Mouse (Mus musculus) gastrocnemius, postnatal 36 days (tissue): ENCODE measurements around the gene Sema3g. TPM values are rescaled to one million over a fixed set of nuclear protein-coding genes. Genes with fewer than 3 reads are reported as not detected.

Source experiments
- DNase-seq, 2 experiments: peaks; one replicate each; pipeline ENCODE4 v3.0.0; 2022
- intact Hi-C: fragments of 180-260 bp; cut with DNase I; formaldehyde crosslinking; loops from one replicate; pipeline ENCODE4 v1.15.1; 2025
- long read RNA-seq, 2 experiments: library from polyadenylated mRNA; stranded (forward); transcript quantifications; one replicate each; pipeline ENCODE4 v2.0.0; 2021
- total RNA-seq, 2 experiments: library from RNA; stranded (reverse); gene quantifications; 2 replicates each; pipeline ENCODE4 v1.2.3; 2021

Gene Sema3g
- 1 to 10 TPM; 6.0 to 8.1 TPM for total RNA-seq
- long read RNA-seq, experiment 1, partial matches to known transcripts: 1 of 3 reads
- long read RNA-seq, experiment 1, other reads (novel, unspliced or antisense): 2 of 3 reads
- long read RNA-seq, experiment 2, partial matches to known transcripts: 2 of 2 reads
- long read RNA-seq, experiment 2, other reads (novel, unspliced or antisense): 0 of 2 reads

DNA sequence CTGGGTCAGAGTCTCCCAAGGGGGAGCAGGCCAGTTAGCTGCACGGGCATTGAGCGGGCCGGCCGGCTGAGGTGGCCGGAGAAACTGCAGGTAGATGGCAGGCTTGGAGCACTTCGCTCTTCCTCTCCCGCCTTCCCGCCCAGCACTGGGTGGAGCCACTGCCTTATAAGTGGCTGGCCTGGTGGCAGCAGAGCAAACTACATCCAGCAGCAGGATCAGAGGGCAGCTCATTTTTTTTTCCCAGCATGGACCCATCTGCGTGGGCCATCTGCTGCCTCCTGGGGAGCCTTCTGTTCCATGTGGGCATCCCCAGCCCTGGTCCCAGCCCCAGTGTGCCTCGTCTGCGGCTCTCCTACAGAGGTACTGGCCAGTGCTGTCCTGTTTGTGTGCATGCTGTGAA, at the start of gene Sema3g:
Sema3g (plus strand) TSS at position 195 of the 400 bp plus-strand sequence.
- intact Hi-C loops: no loop called here
- DNase-seq: no peak

DNA sequence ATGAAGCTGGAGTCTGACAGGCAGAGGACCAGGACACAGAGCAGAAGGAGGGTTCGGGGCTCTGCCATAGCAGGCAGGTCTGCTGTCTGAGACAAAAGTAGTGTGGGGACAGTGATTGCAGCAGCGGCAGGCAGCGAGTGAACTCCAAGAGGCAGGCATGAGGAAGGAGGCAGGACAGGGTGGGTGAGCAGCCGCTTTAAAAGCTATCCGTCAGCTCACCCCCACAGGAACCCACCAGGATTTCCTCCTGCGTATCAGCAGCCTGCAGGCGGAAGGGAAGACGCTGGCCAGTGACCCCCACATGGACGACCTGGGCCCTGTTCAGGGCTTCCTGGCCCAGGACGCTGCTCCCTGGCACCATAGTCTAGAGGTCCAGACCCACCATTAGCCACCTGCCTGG, 49.2 kb upstream of the Sema3g start, which contains the start of gene Stab1:
Stab1 (minus strand) TSS at position 217 of the 400 bp plus-strand sequence.
- intact Hi-C loops: no loop called here
- no peak for DNase-seq

DNA sequence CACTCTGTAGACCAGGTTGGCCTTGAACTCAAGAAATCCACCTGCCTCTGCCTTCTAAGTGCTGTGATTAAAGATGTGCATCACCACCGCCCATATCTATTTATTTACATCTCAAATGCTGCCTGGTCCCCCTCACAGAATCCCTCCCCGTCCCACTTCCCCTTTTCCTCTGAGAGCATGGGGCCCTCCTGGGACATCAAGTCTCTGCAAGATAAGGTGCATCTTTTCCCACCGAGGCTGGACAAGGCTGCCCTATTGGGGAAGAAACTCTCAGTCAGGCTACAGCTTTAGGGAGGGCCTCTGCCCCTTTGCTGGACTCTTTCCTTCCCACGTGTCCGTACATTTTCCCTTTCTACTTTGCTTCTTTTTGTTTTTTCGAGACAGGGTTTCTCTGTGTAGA, 48.2 kb upstream of the Sema3g start:
- DNase-seq: no peak
- intact Hi-C loops: no loop called here

DNA sequence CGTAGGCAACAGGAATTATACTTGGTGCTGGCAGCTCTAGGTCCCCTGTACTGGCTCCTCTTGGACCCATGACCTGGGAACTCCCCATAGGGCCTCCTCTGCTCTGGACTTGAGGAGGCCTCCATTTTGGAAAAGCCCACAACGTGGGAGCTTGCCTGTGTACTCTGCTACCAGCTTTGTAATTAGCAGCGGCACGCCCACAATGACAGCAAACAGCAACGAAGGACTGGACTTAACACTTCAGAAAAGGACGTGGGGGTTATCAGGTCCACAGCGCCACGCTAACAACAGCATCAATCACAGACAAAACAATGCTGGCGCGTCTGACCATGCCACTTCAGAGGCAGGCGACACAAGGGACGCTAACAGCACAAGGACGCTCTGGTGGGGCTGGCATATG, 46.7 kb upstream of the Sema3g start:
- DNase-seq: no peak

DNA sequence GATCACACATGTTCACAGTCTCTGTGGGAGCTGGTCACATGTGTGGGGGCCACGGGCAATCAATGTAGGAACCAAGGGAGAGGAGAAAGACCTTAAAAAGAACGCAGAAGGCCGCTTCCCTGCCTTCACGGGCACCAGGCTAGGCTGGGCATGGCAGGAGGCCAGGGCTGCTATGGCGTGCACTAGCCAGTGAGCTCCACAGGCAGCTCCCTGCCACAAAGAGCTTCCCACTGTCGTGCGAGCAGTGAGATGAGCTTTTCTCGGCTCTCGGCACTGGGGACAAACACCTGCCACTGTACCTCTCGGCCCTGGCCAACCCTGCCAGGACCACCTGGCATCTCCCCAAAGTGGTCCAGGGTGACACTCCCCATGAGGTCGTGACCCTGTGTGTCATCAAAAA, 46.3 kb upstream of the Sema3g start:
- intact Hi-C loops: no loop called here
- DNase-seq: no peak

More for the DNA sequence above, 46.7 kb upstream of the Sema3g start:
- intact Hi-C loops: no loop called here

DNA sequence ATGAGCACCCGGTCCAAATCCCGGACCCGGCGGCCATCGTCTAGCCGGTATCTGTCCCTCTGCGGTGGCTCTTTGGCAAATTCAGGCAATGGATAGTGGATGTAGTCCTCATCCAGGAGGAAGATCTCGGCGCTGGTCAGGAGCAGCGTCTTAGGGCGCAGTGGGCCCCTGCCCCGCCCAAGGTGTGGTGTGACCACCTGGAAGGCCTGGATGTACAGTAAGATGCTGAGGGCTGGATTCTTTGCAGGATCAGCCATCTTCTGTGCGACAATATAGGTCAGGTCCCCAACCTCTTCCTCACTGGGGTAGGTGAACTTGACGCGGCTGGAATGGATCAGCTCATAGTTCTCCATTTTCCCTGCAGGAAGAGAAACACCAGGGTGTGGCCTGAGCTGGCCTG, 45.8 kb upstream of the Sema3g start:
- intact Hi-C loops: no loop called here
- DNase-seq: no peak

DNA sequence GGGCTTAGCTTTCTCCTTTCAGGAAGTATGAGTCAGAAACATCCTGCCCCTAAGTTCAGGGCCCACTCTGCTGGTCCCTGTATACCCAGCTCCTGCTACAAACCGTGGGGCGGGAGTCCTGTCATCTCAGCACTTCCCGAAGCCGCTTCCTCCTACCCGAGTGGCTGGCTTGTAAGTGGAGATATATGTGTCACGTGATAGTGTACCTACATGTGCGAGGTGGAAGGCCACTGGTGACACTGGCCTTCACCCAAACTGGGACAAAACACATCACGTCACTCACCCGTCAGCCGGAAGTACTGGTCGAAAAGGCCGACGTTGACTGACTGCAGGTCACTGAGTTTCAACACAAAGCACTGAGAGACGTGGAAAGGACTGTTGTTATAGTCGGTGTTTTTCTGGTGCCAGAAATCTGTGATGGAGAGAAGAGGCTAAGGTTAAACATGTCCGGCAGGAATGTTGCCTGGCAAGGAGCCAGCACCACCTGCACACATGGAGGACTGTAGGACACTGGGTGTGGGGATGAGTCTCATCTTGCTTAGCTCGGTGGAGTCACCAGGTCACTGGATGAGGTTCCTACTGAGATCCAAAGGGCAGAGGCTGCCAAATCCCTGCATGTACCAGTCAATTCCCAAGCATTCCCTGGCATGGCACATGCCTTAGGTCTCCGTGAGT, 44.7 kb upstream of the Sema3g start:
- intact Hi-C loops: no loop called here
- DNase-seq: no peak

DNA sequence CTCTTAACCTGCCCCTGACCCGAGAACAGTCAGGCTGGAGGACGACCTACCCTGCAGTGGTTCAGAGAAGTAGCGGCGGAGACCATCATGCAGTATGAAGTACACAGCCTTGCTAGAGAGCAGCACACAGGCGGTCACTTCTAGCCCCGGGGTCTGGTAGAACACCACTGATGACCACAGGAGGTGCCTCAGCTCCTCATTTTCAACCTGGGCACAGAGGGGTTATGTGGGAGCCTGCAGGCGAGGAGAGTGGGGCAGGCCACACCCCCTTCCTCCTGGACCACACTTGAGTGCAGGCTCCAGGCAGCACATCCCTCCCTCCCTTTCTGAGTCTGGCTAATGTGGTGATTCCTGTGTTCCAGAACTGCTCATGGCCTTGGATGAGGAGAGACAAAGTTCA, 44.1 kb upstream of the Sema3g start:
- intact Hi-C loops: no loop called here
- DNase-seq: no peak

DNA sequence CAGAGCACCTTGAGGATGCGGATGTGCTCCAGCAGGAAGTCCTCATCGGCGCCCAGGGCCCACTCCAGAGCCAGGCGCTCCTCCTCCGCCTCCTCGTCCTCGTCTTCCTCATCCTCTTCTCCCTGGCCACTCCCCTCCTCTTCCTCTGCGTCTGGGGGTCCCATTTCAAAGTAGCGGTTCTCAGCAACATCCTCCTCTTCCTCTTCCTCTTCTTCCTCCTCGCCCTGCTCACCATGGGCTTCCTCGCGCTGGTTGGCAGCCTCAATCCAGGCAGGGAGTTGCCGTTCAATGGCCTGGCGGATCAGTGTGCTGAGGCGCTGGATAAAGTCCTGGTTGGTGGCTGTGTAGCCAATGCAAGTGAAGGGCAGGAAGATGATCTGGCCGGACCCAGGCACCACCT, 40.4 kb upstream of the Sema3g start:
- no peak for DNase-seq
- intact Hi-C loops: no loop called here

DNA sequence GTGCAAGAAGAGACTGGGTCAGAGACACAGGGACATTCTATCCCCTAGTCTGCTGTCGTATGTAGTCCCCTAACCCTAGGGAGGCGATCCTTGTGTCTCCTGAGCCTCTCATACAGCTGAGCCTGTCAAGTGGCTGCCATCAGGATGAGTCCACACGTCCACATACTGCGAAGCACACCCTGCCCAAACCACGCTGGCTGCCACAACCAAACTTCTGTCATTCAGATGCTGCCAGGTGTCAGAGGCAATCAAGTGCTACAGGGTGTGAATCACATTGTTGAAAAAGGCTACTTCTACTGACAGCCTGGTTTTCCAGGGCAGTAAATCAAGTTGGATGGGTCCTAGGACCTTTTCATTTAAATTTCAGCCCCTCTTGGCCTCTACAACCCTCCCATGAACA, 39.9 kb upstream of the Sema3g start:
- intact Hi-C loops: no loop called here
- no peak for DNase-seq

DNA sequence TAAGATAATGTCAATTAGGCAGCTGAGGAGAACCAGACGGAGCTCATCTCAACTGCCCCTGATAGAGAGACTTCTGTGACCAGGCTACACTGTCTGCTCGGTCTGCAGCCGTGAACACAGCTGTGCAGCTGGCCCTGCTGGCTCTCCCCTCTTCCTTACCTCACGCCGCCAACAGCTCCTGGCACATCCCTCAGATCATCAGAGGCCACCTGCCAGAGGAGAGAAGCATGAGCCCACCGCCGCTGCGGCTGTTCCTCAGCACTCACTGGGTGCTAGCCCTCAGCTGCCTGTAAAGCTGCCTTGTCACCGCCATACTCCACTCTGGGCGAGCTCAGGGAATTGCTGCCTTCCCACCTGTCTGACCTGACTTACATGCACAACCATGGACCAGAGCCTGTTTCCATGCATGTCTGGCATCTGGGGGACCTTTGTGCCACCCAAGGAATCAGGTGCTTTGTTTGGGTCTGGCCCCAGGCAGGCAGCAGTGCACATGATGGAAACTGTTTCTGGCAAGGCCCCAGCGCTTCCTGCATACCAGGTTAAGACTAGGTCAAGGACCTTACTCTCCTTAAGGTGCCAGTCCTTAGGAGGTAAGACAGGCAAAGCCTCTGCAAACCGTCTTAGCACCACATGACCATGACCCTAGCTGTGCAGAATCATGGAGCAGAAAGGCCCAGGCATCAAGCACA, 37.8 kb upstream of the Sema3g start:
- intact Hi-C loops: no loop called here
- peak in 1 of 2 experiments; percentile 39 for DNase-seq

DNA sequence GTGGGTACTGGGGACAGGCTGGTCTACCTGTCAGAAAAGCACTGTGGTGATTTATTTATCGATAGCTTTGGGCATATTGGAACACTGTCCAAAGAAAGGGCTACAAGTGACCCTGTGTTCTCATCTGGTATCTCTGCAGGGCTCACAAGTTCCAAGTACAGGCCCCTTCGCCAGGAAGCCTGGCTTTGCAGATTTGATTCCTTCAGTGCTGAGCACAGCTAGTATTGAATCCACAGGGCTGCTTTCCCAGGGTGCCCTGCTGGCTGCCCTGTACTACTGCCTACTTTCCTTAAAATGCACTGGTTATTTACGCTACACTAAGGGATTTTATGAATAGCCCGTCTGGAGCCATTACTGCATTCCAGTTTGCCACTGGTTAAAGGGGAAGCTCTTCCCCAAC, 36.1 kb upstream of the Sema3g start:
- no peak for DNase-seq
- intact Hi-C loops: no loop called here

DNA sequence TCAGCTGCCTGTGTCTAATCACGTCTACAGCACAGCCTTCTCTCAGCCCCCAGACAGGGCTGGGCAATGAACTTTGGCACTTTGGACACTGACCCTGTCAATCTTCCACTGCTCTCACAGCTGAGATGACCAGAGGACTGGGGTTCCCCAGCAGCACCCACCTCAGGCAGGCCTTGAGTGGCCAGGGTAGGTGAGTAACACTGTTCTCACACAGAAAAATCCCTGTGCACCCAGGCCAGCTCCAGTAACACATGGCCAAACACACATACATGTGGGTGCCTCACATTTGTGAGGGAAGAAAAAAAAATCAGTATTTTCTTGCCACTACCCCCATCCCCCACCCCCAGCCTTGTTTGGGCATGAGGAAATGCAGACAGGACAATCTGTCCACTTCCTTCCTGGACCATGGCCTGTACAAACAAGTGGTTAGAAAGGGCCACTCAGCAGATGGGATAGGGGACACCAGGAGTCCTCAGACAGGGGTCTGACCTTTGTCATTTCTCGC, 34.8 kb upstream of the Sema3g start:
- intact Hi-C loops: no loop called here

DNA sequence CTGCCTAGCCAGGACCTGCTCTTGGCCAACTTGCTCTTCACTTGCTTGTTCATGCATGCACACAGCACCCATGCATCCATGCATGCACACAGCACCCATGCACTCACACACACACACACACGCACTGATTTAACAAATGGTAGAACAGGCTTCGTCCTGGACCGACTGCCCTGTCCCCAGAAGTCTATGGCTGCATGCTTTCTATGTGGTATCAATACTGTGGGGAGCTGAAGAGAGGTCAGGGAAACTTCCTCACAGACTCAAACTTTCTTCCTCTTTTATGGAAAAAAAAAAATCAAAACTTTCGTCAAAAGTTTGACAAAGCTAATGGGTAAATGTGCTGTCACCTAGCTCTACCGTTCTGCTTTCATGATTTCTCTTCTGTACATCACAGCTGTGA, 34.1 kb upstream of the Sema3g start:
- intact Hi-C loops: no loop called here
- DNase-seq: no peak

More for the DNA sequence above, 34.8 kb upstream of the Sema3g start:
- DNase-seq: no peak

DNA sequence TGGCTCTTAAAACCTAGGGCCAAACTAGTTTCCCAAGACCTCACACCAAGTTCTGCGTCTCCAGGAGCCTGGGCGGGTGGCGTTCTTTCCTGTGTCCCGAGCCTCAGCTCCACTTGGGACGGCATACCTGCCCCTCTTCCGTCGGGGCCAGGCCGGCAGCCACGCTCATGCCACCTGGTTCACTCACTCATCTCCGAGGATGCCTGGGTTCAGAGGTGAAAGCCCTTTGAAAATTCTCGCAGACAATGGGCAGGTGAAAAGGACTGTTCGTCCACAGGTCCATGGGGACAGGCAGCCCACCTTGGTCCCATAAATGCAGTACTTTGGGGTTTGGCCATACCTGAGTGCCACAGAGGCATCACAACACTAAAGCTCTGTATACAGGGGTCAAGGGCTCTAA, 33.5 kb upstream of the Sema3g start:
- intact Hi-C loops: no loop called here
- no peak for DNase-seq

DNA sequence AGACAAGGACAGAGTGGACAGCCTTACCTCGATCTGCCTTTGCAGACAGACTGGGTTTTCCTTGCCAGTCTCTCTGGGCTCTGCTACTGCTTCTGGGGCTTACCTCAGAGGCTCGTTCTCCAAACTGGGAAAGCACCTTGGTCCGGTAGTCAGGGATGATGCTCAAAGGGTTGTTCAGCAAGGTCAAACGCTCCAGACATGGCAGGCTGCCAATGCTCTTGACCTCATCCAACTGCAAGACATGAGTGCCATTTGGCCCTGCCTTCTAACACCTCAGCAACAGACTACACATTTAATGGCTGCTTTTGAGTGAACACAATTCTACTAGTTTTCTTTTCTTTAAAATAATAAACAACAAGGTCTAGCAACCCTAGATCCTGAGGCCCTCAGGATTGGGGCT, 31.0 kb upstream of the Sema3g start:
- intact Hi-C loops: loop anchor here (5.0 kb wide), 1 partner anchor 54 kb away; the partner anchor contains the start of gene Nt5dc2
- no peak for DNase-seq

DNA sequence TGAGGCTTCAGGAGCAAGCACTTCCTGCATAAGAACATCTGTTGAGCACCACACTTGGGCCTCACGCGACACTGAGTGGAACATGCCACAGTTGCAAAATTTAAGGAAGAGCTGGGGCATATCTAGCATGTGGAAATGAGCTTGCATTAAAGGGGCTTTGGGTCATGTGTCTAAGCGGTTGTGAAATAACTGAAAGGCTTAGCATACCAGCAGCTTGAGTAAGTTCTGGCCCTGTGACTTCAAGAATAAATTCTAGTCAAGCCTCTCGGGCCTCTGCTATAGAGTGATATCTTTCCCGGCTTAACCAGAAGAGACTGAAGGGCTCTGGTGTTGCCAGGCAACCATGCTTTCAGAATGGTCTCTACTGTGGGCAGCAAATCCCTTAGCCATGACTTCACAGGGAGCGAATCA, 28.9 kb upstream of the Sema3g start:
- no peak for DNase-seq
- intact Hi-C loops: loop anchor here (5.0 kb wide), 1 partner anchor 56 kb away; the partner anchor contains the start of gene Nt5dc2

DNA sequence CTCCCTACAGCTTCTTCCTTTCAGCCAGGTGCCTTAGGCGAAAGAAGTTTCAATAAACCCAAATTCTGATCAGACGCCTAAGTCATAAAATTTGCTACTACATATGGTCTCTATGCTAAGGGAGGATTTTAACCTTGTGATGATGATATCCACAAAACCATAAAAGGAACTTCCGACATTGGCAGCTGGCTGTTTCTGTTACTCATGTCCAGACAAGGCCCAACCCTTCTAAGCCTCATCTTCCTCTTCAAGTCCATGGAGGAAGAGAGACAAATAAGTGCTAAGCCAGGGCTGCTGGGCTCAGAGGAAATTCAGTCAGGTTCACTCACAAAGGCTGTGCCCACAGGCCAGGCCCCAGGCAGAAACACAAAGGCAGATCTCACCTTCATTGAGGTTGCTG, 28.3 kb upstream of the Sema3g start:
- no peak for DNase-seq
- intact Hi-C loops: loop anchor here (5.0 kb wide), 1 partner anchor 57 kb away; the partner anchor contains the start of gene Nt5dc2

DNA sequence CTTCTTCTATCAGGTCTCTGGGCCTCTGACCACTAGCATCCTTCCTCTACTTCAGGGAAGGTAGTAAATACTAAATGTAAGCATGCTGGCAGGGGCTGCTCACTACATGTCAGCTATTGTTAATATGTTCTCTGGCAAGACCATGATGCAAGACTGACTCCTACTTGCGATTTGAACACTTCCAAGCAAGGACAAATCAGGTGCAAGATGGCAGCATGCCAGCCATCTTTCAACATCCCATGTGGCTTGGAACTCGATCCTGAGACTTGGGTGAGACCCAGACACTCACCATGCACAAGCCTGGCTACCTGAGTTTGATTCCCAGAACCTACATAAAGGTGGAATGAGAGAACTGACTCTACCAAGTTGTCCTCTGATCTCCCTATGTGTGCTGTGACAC, 25.7 kb upstream of the Sema3g start:
- intact Hi-C loops: no loop called here

DNA sequence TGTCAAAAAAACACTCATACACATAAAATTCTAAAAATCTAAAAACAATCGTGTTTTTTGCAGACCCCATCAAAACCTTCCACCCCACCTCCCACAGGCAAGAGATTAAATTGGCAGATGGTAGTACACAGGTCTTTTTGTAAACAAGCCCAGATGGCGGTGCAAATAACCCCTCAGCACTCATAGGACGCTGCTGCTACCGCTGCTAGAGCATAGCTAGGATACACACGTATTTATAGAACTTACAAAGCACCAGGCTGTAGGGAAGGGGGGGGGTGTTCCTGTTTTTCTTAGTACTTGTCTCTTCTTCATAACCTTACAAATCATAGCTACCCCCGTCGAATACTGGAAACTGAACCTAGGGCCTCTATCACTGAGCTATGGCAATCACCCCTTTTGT, 23.9 kb upstream of the Sema3g start:
- intact Hi-C loops: no loop called here
- no peak for DNase-seq

More for the DNA sequence above, 25.7 kb upstream of the Sema3g start:
- no peak for DNase-seq

DNA sequence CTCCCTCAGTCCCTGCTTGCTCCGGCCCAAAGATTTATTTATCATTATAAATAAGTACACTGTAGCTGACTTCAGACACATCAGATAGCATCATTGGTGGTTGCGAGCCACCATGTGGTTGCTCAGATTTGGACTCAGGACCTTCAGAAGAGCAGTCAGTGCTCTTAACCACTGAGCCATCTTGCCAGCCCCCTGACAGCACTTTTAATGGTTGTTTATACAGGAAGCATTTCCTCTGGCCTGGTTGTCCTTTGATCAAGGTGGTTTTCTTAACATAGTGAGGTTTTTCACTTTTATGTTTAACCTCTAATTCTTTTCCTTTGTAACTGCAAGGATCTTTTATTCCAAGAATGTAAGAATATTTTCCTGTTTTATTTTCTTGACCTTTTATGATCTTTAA, 23.2 kb upstream of the Sema3g start:
- DNase-seq: no peak
- intact Hi-C loops: no loop called here
